Mouse (Mus musculus): ENCODE data around the gene Ndufv3.
A peak's percentile ranks its signal among the peaks of the same experiment; 100 is the strongest.
"Not testable (repeated sequence)": the region's sequence is repeated elsewhere in the genome, so short reads cannot be mapped to it uniquely, and the experiment has no call there.

Gene Ndufv3

DNA sequence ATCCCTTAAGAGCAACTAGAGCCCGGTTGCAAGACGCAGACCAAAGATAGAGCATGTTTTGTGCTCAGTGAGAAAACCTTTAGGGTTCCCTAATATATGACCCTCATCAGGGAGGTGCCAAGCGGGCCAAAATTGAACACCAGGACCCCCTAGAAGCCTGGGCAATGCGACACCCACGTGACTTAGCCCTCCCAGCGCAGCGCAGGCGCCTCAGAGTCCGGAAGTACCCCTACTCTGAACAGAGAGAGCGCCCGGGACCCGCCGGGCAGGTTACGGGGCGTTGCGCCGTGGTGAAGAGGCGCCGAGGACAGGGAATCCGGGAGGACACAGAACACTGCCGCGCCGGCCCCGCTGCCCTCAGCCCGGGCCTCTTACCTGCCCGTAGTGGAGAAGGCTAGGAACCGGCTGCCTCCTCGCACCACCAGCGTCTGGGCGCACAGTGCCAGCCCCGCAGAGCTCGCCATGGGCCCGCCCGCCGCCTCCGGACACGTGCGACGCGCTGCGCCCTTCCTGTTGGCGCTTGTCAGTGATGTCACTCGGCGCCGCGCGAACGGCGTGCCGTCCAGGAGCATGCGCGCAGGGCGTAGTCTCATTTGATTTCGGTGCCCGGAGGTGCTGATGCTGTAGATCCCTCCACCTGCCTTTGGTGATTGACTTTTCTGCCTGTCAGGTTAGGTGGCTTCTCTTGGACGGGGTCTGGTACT, 8.0 kb upstream of the Ndufv3 start:
- DNase-seq (ENCODE audit: low read depth, low spot score): peak; percentile 86

DNA sequence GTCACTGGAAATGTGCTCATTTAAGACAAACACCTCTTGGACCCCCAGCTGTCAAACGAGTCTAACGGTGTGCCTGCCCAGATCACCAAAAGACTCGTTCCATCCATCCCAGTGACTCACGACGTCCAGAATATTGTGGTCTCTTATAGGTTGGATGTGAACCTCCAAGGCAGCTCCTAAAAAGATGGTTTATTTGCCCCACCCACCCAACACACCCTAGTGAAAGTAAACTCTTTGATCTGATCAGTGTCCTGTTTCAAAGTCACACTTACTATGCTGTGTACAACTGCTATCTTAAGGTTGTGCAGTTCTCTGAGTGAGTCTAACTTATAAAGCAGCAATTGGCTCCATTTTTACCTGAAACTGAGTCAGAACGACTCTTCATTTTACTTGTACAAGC, 7.3 kb upstream of the Ndufv3 start:
- DNase-seq (ENCODE audit: low read depth, low spot score): no peak

- DNase-seq (ENCODE audit: low read depth, low spot score): no peak
Measured at GRCm38 (mm10) chr17:31514696-31515095, 5.2 kb upstream of the Ndufv3 start.

GRCm38 (mm10) chr17:31519344-31519945, 470 bp upstream of the Ndufv3 start:
- DNase-seq (ENCODE audit: low read depth, low spot score): no peak

DNA sequence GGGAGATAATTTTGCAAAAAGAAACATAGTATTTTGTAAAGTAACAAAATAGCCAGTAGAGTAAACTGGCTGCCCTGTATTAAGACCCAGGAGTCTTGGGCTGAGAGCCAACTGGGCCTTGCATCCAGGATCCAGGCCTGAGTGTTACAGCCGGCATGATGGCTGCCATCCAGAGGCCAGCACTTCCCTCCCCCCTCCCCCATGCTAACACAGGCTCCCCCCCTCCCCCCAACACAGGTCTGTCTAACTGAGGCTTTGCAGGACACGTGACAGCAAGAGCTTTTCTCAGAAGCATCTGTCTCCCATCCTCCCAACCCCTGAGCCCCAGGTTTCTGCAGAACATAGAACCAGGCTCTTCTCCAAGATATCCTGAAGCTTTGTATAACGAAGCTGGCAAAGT, 980 bp downstream of the Ndufv3 start:
- peak; percentile 49 for DNase-seq (ENCODE audit: low read depth, low spot score)

DNA sequence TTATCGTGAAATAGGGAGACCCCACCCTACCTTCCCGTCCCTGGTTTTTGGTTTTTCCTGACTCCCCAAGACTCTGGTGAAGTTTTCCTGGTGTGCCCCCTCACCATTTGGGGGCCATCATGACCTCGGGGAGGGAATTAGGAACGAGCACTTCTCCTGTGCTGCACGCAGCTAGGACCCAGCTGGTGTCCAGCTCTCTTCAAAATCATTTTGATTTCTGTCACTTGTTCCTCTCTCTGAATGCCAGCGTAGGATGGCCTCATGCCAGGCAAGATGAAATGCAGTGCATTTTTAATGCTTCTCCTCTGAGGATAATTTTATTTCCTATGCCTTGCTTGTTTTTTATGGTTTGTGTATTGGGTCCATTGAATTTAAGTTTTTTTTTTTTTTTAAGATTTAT, 2.0 kb downstream of the Ndufv3 start:
- DNase-seq (ENCODE audit: low read depth, low spot score): no peak

GRCm38 (mm10) chr17:31525114-31525513, 5.2 kb downstream of the Ndufv3 start:
- DNase-seq (ENCODE audit: low read depth, low spot score): no peak

GRCm38 (mm10) chr17:31525816-31526215, 5.9 kb downstream of the Ndufv3 start:
- no peak for DNase-seq (ENCODE audit: low read depth, low spot score)

DNA sequence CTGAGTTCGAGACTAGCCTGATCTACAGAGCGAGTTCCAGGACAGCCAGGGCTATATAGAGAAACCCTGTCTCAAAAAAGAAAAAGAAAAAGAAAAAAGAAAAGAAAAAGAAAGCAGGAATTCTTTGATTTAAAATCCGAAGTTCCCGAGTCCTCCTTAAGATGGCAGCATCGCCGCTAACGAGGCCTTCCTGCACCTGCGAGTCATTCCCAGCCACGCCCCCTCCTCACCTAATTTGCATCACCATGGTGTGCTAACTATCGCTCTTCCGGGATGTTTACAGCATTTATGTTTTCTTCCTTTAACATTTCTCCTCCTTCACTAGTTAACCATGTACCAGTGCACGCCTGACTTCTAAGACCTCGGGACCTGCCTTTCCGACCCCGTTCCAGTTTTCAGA, 9.4 kb downstream of the Ndufv3 start:
- no peak for DNase-seq (ENCODE audit: low read depth, low spot score)

GRCm38 (mm10) chr17:31531441-31532158, 11.7 kb downstream of the Ndufv3 start:
- no peak for DNase-seq (ENCODE audit: low read depth, low spot score)

DNA sequence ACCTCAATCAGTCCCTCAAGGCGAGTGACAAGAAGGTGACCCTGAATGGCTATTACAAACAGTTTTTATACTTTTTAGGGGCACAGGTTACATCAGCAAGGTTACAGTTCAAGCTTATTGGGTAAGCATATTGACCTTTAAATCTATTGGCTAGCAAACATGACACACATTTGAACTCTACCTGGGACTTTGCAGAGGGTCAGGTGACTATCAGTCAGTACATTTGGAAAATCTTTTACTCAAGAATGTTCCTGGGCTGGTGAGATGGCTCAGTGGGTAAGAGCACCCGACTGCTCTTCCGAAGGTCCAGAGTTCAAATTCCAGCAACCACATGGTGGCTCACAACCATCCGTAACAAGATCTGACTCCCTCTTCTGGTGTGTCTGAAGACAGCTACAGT, 12.4 kb downstream of the Ndufv3 start:
- not testable (repeated sequence) for DNase-seq (ENCODE audit: low read depth, low spot score)

GRCm38 (mm10) chr17:31535358-31535757, 15.4 kb downstream of the Ndufv3 start:
- DNase-seq (ENCODE audit: low read depth, low spot score): no peak

DNA sequence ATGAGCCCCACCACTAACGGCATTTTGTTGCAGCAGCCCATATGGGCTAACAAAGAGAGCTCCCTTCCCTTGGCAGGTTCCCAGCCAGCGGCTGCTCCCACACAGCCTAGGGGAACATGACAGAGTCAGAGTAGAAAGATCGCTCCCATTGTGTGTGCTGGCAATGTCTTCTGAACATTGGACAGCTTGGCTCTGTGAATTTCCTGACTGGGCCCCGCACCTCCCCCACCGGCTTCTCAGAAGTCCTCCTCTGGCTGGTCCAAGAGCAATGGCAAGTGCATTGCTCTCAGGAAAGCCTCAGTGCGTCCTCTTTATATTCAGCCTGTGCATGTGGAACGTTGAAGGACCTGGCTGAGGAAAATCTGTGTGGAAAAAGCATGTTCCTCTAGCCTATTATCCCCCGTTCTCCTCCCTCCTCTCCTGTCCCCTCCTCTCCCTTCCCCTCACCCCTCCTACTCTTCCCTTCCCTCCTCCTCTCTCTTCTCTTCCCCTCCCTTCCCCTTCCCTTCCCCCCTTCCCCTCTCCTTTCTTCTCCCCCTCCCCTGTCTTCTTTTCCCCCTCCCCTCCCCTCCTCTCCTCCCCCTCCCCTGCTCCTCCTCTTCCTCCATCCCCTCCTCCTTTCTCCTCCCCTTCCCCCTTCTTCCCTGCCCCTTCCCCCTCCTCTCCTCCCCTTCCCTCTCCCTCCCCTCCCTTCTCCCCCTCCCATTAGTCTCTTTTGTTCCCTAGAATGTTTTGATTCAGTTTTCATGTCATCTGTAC, 16.1 kb downstream of the Ndufv3 start:
- DNase-seq (ENCODE audit: low read depth, low spot score): no peak

DNA sequence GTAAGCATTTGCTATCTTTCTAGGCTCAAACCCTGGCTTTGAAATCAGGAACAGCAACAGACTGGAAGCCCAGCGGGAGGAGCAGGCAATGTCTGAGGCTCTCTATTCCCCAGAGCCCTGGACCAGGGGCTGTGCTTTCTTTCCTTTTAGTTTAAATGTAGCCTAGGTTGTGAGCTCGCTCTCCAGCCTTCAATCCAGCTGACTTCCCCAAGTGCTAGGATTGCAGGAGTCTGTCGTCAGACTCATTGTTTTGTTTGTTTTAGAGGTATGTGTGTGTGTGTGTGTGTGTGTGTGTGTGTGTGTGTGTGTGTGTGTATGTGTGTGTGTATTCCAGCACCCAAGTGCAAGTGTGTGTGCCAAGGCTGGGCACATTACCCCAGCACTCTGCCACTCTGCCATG, 20.2 kb downstream of the Ndufv3 start:
- no peak for DNase-seq (ENCODE audit: low read depth, low spot score)

DNA sequence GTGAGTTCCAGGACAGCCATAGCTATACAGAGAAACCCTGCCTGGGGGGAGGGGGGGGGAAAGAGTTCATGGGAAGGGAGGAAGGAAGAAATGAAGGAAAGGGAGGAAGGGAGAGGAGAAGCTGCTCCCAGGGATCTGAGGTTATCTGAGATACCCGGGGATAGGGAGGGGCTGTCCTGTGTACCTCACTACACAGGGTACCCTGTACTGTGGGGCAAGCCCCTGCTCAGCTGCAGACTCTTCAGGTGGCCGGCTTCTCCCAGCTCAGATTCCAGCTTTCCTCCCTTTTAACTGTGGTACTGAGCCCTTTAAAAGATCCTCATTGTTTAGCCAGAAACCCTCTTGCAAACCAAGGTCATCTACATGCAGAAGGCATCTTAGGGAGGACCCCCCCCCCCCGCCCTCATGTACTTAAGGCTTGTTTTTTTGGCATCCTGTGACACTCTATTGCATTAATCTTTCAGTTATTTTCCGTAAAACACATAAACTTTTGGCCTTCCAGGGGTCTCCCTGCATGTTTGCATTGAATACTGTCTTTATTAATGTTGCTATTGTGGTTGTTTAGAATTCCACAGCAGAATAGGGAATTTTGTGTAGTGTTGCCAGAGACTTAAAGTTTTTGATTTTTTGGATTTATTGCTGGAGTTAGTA, 21.0 kb downstream of the Ndufv3 start:
- DNase-seq (ENCODE audit: low read depth, low spot score): no peak

- no peak for DNase-seq (ENCODE audit: low read depth, low spot score)
Measured at GRCm38 (mm10) chr17:31541460-31541831, 21.5 kb downstream of the Ndufv3 start.

DNA sequence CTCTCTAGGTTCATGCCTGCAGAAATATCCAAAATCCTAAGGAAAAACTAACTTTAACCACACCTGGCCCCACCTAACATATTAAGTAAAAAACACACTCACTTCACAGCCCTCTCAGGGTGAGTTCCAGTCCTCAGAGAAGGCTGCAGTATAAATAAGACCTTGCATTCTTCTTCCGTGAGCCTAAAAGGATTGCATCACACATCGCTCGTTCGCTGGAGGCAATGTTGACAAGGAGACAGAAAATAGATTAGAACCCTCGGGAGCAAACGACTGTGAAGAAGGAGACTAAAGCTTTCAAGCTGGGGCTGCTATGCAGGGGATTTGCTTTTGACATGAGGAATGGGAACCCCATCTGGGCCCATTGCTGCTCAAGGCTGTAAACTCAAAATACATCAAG, 23.7 kb downstream of the Ndufv3 start:
- no peak for DNase-seq (ENCODE audit: low read depth, low spot score)

- no peak for DNase-seq (ENCODE audit: low read depth, low spot score)
Measured at GRCm38 (mm10) chr17:31546444-31547196, 26.7 kb downstream of the Ndufv3 start.

- no peak for DNase-seq (ENCODE audit: low read depth, low spot score)
Measured at GRCm38 (mm10) chr17:31547974-31548373, 28.1 kb downstream of the Ndufv3 start.

DNA sequence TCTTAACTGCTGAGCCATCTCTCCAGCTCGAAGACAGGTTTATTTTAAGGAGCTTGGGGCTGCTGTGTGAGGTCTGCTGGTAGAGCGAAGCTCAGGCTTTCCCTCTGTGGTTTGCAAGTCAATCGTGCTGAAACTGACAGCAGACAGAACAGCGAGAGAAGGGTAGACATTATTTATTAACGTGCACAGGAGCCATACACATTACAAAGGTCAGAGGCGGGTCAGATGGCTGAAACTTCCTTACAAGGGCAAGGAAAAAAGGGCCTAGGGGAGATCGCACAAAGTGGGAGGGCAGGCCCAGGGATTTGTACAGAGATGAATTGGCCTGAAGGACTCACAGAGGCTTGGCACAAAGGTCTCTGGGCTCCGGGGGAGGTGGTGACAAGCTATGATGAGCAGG, 29.5 kb downstream of the Ndufv3 start:
- DNase-seq (ENCODE audit: low read depth, low spot score): no peak

GRCm38 (mm10) chr17:31552601-31553000, 32.7 kb downstream of the Ndufv3 start:
- DNase-seq (ENCODE audit: low read depth, low spot score): not testable (repeated sequence)

All from skeletal muscle tissue, adult 2 months (tissue).